Mouse (Mus musculus) right cerebral cortex, adult 2 months (tissue): ENCODE measurements around the gene Vps8.

Source experiments
- DNase-seq, 2 experiments: peaks; one replicate each; pipeline ENCODE4 v3.0.0; 2021 to 2022; ENCODE audit warnings: low spot score in 2 of 2

Vps8 gene

GRCm38 (mm10) chr16:21550453-21550852 is 127.5 kb downstream of the Vps8 start:
- no peak for DNase-seq

DNA sequence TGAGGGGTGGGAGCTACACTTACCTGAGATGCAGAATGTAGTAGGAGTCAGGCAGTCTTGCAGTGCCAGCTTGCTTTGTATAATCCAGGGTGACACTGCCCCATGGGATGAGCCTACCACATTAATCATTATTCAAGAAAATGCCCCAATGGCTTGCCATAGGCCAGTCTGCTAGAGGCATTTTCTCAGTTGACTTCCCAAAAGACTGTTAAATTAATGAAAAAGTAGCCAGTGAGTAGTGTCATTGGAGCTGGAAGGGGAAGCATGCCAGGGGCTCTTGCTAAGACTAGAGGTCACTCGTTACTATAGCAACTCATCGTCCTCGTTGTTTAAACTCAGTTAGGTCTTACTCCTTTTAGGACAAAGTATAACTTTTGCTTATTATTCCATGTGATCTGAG is 130.6 kb downstream of the Vps8 start:
- no peak for DNase-seq

GRCm38 (mm10) chr16:21562625-21563300 is 139.8 kb downstream of the Vps8 start:
- DNase-seq, result no peak

DNA sequence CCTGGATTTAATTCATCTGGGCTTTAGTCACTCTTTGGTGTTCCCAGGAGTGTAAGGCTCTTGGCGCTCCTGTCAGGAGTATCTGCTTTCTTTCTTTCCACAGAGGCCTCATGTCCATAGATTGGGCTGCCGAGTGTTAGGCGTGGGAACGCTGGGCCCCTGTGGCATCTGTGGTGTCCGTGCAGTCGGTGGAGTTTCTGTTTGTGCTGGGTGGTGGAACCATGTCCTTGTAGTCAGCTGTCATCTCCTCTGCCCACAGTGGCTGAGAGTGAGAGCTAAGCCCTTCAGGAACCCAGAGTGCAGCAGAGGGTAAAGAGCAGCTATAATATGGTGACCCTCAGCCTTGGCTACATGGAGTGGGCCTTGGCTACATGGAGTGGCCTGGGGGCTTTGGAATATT is 140.4 kb downstream of the Vps8 start:
- no peak for DNase-seq

GRCm38 (mm10) chr16:21567093-21567492 is 144.2 kb downstream of the Vps8 start:
- no peak for DNase-seq

- DNase-seq, result no peak
These were observed 147.0 kb downstream of the Vps8 start for GRCm38 (mm10) chr16:21569952-21570351.

DNA sequence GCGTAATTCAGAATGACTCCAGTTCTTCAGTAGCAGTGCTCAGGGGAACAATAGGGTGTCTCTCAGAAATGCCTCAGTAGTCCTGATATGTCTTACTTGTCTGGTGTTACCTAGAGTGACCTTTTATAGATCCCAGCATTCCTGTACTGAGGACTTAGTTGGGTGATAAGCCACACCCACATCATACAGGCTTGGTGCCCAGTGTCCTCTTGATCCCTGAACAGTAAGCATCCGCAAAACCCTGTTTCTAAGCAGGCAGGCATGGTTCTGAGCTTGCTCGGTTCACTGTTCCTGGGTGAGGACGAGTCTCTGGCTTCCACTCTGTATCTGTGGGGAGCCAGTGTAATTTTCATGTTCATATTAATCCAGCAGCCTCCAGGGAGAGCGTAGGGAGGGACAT is 147.9 kb downstream of the Vps8 start:
- DNase-seq, result no peak

DNA sequence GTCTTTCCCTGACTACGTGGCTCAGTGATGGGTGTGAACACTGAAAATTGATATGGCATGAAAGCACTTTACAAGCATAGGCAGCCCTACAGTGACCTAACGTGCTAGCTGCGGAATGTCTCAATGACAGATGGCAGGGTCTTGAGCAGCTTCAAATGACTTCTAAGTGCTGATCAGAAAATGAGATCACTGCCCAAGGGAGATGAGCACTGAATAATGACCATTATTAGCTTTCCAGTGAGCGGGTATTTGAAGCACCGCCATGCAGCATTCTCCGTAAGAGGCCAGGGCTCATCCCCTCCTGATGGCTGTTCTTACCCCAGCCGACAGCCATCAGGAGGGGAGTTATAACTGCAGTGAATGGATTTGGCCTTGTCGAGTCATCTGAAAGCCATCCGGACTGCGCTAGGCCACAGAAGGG is 153.1 kb downstream of the Vps8 start:
- no peak for DNase-seq

GRCm38 (mm10) chr16:21589110-21589509 is 166.2 kb downstream of the Vps8 start:
- DNase-seq, result no peak

- no peak for DNase-seq
These were observed 167.9 kb downstream of the Vps8 start for GRCm38 (mm10) chr16:21590806-21591205.

- no peak for DNase-seq
These were observed 168.6 kb downstream of the Vps8 start for GRCm38 (mm10) chr16:21591511-21591910.

DNA sequence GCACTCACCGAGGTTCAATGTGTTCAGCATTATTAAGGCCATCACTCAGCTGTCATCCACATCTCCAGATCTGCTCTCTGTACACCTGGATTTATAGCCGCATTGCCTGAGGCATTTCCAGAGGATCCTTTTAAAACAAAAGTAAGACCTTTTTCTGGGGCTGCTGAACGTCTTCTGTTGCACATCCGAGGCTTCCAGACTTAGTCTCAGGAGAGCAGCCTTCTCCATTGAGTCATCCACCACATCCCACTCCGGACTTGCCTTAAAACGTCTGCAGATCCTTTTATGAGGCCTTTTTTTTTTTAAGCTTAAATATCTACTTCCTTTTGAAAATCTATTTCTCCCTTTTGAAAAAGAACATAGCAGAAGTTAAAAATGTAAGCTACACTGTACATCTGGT is 172.6 kb downstream of the Vps8 start:
- peak in 1 of 2 experiments; percentile 46 for DNase-seq

GRCm38 (mm10) chr16:21604354-21604753 is 181.4 kb downstream of the Vps8 start:
- no peak for DNase-seq

- DNase-seq, result no peak
These were observed 183.5 kb downstream of the Vps8 start for GRCm38 (mm10) chr16:21606249-21607020.

GRCm38 (mm10) chr16:21607021-21607650 is 184.2 kb downstream of the Vps8 start:
- peak in 1 of 2 experiments; percentile 41 for DNase-seq

- DNase-seq, result no peak
These were observed 184.7 kb downstream of the Vps8 start for GRCm38 (mm10) chr16:21607651-21608040.

GRCm38 (mm10) chr16:21608176-21608865 is 185.4 kb downstream of the Vps8 start:
- DNase-seq, result no peak

DNA sequence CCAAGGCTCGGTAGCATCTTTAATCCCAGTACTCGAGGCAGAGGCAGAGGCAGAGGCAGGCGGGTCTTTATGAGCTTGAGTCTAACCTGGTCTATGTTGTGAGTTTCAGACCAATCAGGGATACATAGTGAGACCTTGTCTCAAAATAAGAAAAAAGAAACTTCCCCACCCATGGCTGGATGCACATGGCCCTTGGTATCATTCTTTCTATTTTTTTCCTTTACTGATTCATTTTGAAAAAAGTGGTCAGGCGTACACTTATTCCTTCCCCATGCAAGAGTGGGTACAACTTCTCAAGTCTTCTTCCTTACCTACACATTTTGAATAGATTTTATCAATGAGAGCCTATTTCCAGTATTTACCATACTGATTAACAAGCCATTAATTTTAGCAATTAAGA is 187.6 kb downstream of the Vps8 start:
- DNase-seq, result no peak

DNA sequence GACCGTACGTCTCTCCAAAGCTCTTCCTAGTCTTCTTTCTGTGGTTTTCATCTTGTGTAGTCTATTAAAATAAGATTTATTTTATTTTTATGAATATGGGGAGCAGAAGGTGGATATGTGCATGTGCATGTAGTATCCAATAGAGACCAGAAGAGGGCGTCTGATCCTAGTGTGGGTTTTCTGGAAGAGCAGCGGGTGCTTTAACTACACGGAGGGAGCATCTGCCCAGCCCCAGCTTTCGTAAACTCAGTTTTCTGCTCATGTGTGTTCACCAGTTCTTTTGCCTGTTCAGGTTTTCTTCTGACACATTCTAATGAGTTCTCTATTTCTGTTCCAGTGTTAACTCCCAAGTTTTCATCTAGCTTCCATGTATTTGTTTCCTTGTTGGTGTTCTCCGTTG is 192.9 kb downstream of the Vps8 start:
- DNase-seq, result no peak

- no peak for DNase-seq
These were observed 197.7 kb downstream of the Vps8 start for GRCm38 (mm10) chr16:21620630-21621029.

- DNase-seq, result no peak
These were observed 203.1 kb downstream of the Vps8 start for GRCm38 (mm10) chr16:21625784-21626634.
